Mouse (Mus musculus): ENCODE measurements around the gene Defb11. TPM values are rescaled to one million over a fixed set of nuclear protein-coding genes. Genes with fewer than 3 reads are reported as not detected.
"Not testable (repeated sequence)": the region's sequence is repeated elsewhere in the genome, so short reads cannot be mapped to it uniquely, and the experiment has no call there.

Gene Defb11
- not detected in 2 replicates for polyA plus RNA-seq (2016; fragmentation: Nextera tagmentation; extraction: Ambion mirVana)

- H3K36me3 ChIP-seq; H3K9ac ChIP-seq; H3K27me3 ChIP-seq (replicated peaks); H3K4me3 ChIP-seq; H3K4me1 ChIP-seq; H3K9me3 ChIP-seq (replicated peaks); H3K4me2 ChIP-seq; H3K27ac ChIP-seq; ATAC-seq: not testable (repeated sequence)
Measured at GRCm38 (mm10) chr8:21906290-21906689, at the start of gene Defb11. TSS of gene Defb11 (minus strand) at chr8:21906412.

GRCm38 (mm10) chr8:21955321-21955720, 49.1 kb upstream of the Defb11 start:
- Histone ChIP-seq H3K4me3 (no peak overlapping the region), H3K36me3 (no peaks in the 10 kb centered on the region), H3K27ac (no peak overlapping the region), H3K4me1 (no peaks in the 10 kb centered on the region), H3K27me3 (replicated peaks) (no peaks in the 10 kb centered on the region), H3K4me2 (no peak overlapping the region), H3K9me3 (replicated peaks) (no peaks in the 10 kb centered on the region), H3K9ac (no peak overlapping the region)
- ATAC-seq = no peak
- WGBS (ENCODE audit: insufficient replicate concordance) = 5% methylated on average over 9 of the region's 9 CpGs

- Histone ChIP-seq H3K9ac (no peak overlapping the region), H3K27me3 (replicated peaks) (no peaks in the 10 kb centered on the region), H3K4me2 (no peak overlapping the region), H3K27ac (no peak overlapping the region), H3K4me1 (no peaks in the 10 kb centered on the region), H3K36me3 (no peaks in the 10 kb centered on the region), H3K9me3 (replicated peaks) (no peaks in the 10 kb centered on the region), H3K4me3 (no peak overlapping the region)
- 63% methylated on average over 9 of the region's 9 CpGs for whole genome bisulfite sequencing (ENCODE audit: insufficient replicate concordance)
- no peak for ATAC-seq
Measured at GRCm38 (mm10) chr8:21947311-21948017, 41.3 kb upstream of the Defb11 start.

GRCm38 (mm10) chr8:21946462-21946861, 40.2 kb upstream of the Defb11 start, which contains the start of gene Defb13:
TSS of gene Defb13 (plus strand) at chr8:21946762.
- Histone ChIP-seq H3K27me3 (replicated peaks) (no peaks in the 10 kb centered on the region), H3K9me3 (replicated peaks) (no peaks in the 10 kb centered on the region), H3K4me2 (no peak within 1 kb of the TSS), H3K36me3 (no peaks in the 10 kb centered on the region), H3K4me3 (no peak within 1 kb of the TSS), H3K27ac (no peak within 1 kb of the TSS), H3K9ac (no peak within 1 kb of the TSS), H3K4me1 (no peaks in the 10 kb centered on the region)
- WGBS (ENCODE audit: insufficient replicate concordance) = 72% methylated on average over 6 of the region's 6 CpGs
- ATAC-seq = no peak

GRCm38 (mm10) chr8:21938052-21938451, 31.8 kb upstream of the Defb11 start, which contains the start of gene Defb35:
TSS of gene Defb35 (plus strand) at chr8:21938352.
- WGBS (ENCODE audit: insufficient replicate concordance) = 63% methylated on average over 4 of the region's 4 CpGs
- ATAC-seq; H3K9ac ChIP-seq; H3K27ac ChIP-seq; H3K36me3 ChIP-seq; H3K9me3 ChIP-seq (replicated peaks); H3K4me2 ChIP-seq; H3K4me1 ChIP-seq; H3K27me3 ChIP-seq (replicated peaks); H3K4me3 ChIP-seq: not testable (repeated sequence)

- no peak for ATAC-seq
- WGBS (ENCODE audit: insufficient replicate concordance) = 75% methylated on average over 6 of the region's 6 CpGs
- H3K27ac ChIP-seq = no peak within 1 kb of the TSS
- H3K9me3 ChIP-seq (replicated peaks) = no peaks in the 10 kb centered on the region
- H3K4me2 ChIP-seq = no peak within 1 kb of the TSS
- H3K4me1 ChIP-seq = no peaks in the 10 kb centered on the region
- no peak within 1 kb of the TSS for H3K4me3 ChIP-seq
- H3K9ac ChIP-seq = no peak within 1 kb of the TSS
- H3K27me3 ChIP-seq (replicated peaks) = no peaks in the 10 kb centered on the region
- H3K36me3 ChIP-seq = no peaks in the 10 kb centered on the region
Measured at GRCm38 (mm10) chr8:21932610-21933009, 26.4 kb upstream of the Defb11 start, which contains the start of gene Defb15. TSS of gene Defb15 (minus strand) at chr8:21932710.

GRCm38 (mm10) chr8:21930754-21931153, 24.5 kb upstream of the Defb11 start:
- H3K27ac ChIP-seq, H3K4me2 ChIP-seq: not testable (repeated sequence)
- WGBS (ENCODE audit: insufficient replicate concordance) = 69% methylated on average over 3 of the region's 3 CpGs

GRCm38 (mm10) chr8:21915625-21916024, 9.4 kb upstream of the Defb11 start:
- WGBS (ENCODE audit: insufficient replicate concordance) = 58% methylated on average over 3 of the region's 3 CpGs
- Histone ChIP-seq H3K4me1 (no peaks in the 10 kb centered on the region), H3K27me3 (replicated peaks) (no peaks in the 10 kb centered on the region), H3K9me3 (replicated peaks) (no peaks in the 10 kb centered on the region), H3K27ac (no peak overlapping the region), H3K4me2 (no peak overlapping the region), H3K4me3 (no peak overlapping the region), H3K36me3 (no peaks in the 10 kb centered on the region), H3K9ac (no peak overlapping the region)
- ATAC-seq = no peak

More at GRCm38 (mm10) chr8:21930754-21931153, 24.5 kb upstream of the Defb11 start:
- not testable (repeated sequence) for ATAC-seq; H3K27me3 ChIP-seq (replicated peaks); H3K4me1 ChIP-seq; H3K36me3 ChIP-seq; H3K9me3 ChIP-seq (replicated peaks); H3K4me3 ChIP-seq; H3K9ac ChIP-seq

GRCm38 (mm10) chr8:21912554-21912953, 6.3 kb upstream of the Defb11 start:
- 26% methylated on average over 2 of the region's 2 CpGs for WGBS (ENCODE audit: insufficient replicate concordance)
- no peak for ATAC-seq
- H3K9me3 ChIP-seq (replicated peaks) = no peaks in the 10 kb centered on the region
- no peak overlapping the region for H3K27ac ChIP-seq
- H3K27me3 ChIP-seq (replicated peaks) = no peaks in the 10 kb centered on the region
- no peaks in the 10 kb centered on the region for H3K36me3 ChIP-seq
- no peak overlapping the region for H3K9ac ChIP-seq
- H3K4me1 ChIP-seq = no peaks in the 10 kb centered on the region
- no peak overlapping the region for H3K4me2 ChIP-seq
- no peak overlapping the region for H3K4me3 ChIP-seq

GRCm38 (mm10) chr8:21911931-21912330, 5.7 kb upstream of the Defb11 start:
- Histone ChIP-seq H3K4me2 (no peak overlapping the region), H3K9me3 (replicated peaks) (no peaks in the 10 kb centered on the region), H3K4me1 (no peaks in the 10 kb centered on the region), H3K4me3 (no peak overlapping the region), H3K27me3 (replicated peaks) (no peaks in the 10 kb centered on the region), H3K36me3 (no peaks in the 10 kb centered on the region), H3K27ac (no peak overlapping the region), H3K9ac (no peak overlapping the region)
- ATAC-seq = no peak
- WGBS (ENCODE audit: insufficient replicate concordance) = 15% methylated on average over 1 of the region's 1 CpGs

GRCm38 (mm10) chr8:21885321-21885720, 20.9 kb downstream of the Defb11 start, which contains the start of gene Defb9:
TSS of gene Defb9 (minus strand) at chr8:21885421.
- H3K4me2 ChIP-seq; H3K4me1 ChIP-seq; H3K4me3 ChIP-seq; H3K27ac ChIP-seq; H3K9ac ChIP-seq; ATAC-seq; H3K36me3 ChIP-seq; H3K27me3 ChIP-seq (replicated peaks); H3K9me3 ChIP-seq (replicated peaks): not testable (repeated sequence)

GRCm38 (mm10) chr8:21858586-21858985, 47.6 kb downstream of the Defb11 start, which contains the start of gene Defb10:
TSS of gene Defb10 (plus strand) at chr8:21858901.
- WGBS (ENCODE audit: insufficient replicate concordance) = 53% methylated on average over 1 of the region's 1 CpGs

More at GRCm38 (mm10) chr8:21858586-21858985, 47.6 kb downstream of the Defb11 start, which contains the start of gene Defb10:
- not testable (repeated sequence) for ATAC-seq; H3K27me3 ChIP-seq (replicated peaks); H3K36me3 ChIP-seq; H3K4me3 ChIP-seq; H3K4me2 ChIP-seq; H3K4me1 ChIP-seq; H3K9me3 ChIP-seq (replicated peaks); H3K27ac ChIP-seq; H3K9ac ChIP-seq

All from liver, embryonic 12.5 days (tissue).